Mouse (Mus musculus) kidney, postnatal 0 days (tissue): Measurements from ENCODE around the gene Phb2. TPM values are rescaled to one million over a fixed set of nuclear protein-coding genes. Genes with fewer than 3 reads are reported as not detected.

ENCODE experiments used
- ATAC-seq: fragments of 200-750 bp; cut with Nextera tagmentation; replicated peaks from 2 replicates; pipeline ENCODE4 v1.8.0; 2017; ENCODE audit warnings: low read depth, moderate number of reproducible peaks, moderate TSS enrichment, moderate library complexity; ENCODE audit not compliant: low FRiP score
- DNase-seq: peaks from one replicate; pipeline ENCODE4 v3.0.0-alpha.2; 2016; ENCODE audit warnings: low spot score
- H3K27ac ChIP-seq: fragments of 300-500 bp; sonication (generic); 2 replicates; pipeline ENCODE4 v1.5.1; 2014; ENCODE audit warnings: mild to moderate bottlenecking
- H3K27me3 ChIP-seq: fragments of 300-500 bp; sonication (generic); 2 replicates; pipeline ENCODE4 v1.6.1; 2014; ENCODE audit warnings: low read length, mixed read lengths; ENCODE audit not compliant: insufficient read depth
- H3K36me3 ChIP-seq: fragments of 300-500 bp; sonication (generic); 2 replicates; pipeline ENCODE4 v1.6.1; 2014; ENCODE audit warnings: low read length, mixed read lengths; ENCODE audit not compliant: insufficient read depth
- H3K4me1 ChIP-seq: fragments of 300-500 bp; sonication (generic); replicated peaks from 2 replicates; pipeline ENCODE4 v1.6.1; 2014; ENCODE audit warnings: antibody characterized with exemption, low read length, mixed read lengths; ENCODE audit not compliant: insufficient read depth
- H3K4me2 ChIP-seq: fragments of 300-500 bp; sonication (generic); 2 replicates; pipeline ENCODE4 v1.6.1; 2014; ENCODE audit warnings: mild to moderate bottlenecking, low read length, moderate library complexity, mixed read lengths
- H3K4me3 ChIP-seq: fragments of 300-500 bp; sonication (generic); replicated peaks from 2 replicates; pipeline ENCODE4 v1.5.1; 2014; ENCODE audit warnings: low read depth, low read length
- H3K9ac ChIP-seq: fragments of 300-500 bp; sonication (generic); 2 replicates; pipeline ENCODE4 v1.6.1; 2014; ENCODE audit warnings: low read depth, low read length
- H3K9me3 ChIP-seq: fragments of 300-500 bp; sonication (generic); replicated peaks from 2 replicates; pipeline ENCODE4 v1.6.1; 2016; ENCODE audit warnings: low read length, inconsistent platforms, mixed read lengths
- CTCF ChIP-seq: IDR thresholded peaks from 2 replicates; pipeline ENCODE4 v1.5.1; 2016; ENCODE audit warnings: antibody characterized with exemption, low read depth, mild to moderate bottlenecking, moderate library complexity
- WGBS: fragments of 180-500 bp; shearing (Covaris S2); extraction: QIAGEN DNeasy Blood & Tissue Kit; methylation state at CpG from one replicate; pipeline ENCODE4 v1.1.7; 2014; 5-methylcytosine and 5-hydroxymethylcytosine counted together
- polyA plus RNA-seq: library from polyadenylated mRNA; unstranded; fragments of >200 nt; fragmentation: Nextera tagmentation; extraction: Ambion mirVana; gene quantifications from 2 replicates; pipeline ENCODE4 v1.2.1, GENCODE M21; 2015

Gene Phb2
- polyA plus RNA-seq, 1 experiment from 2014 or later, result 404 TPM

DNA sequence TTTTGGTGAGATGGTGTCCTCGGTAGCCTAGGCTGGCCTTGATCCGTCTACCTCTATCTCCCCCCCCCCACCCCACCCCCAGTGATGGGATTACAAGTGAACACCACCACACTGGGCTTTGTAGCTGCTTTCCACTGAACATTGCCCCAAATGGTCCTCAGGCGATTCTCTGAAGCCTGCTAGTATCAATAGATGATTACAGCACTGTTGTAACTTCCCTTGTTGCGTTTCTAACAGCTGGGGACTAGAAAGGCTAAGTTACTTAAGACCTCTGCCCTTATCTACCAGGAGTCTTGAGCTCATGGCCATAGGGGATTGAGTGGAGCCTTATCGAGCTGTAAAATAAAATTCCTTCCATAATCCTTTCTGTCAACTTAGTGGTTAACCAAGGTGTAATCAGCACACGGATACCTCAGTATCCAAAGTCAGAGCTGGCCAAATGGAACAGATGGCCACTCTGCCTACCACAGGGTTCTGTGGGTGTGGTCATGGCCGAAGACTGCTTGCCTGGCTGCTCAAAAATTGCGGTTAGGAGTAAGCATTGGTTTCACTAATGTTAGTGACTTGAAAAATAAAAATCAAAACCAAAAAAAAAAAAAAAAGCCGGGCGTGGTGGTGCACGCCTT, 42.8 kb upstream of the Phb2 start:
- Histone ChIP-seq H3K36me3 (peaks cover 2% of the 10 kb centered on the region), H3K9me3 (no peaks in the 10 kb centered on the region), H3K9ac (no peak overlapping the region), H3K4me1 (no peaks in the 10 kb centered on the region), H3K4me2 (no peak overlapping the region), H3K4me3 (no peak overlapping the region), H3K27me3 (no peaks in the 10 kb centered on the region), H3K27ac (no peak overlapping the region)
- WGBS, result 78% methylated on average over 11 of the region's 11 CpGs
- ATAC-seq (no peak), DNase-seq (no peak)
- TF ChIP-seq CTCF, result no peak

- H3K4me3 ChIP-seq, result no peak overlapping the region
- no peak overlapping the region for H3K9ac ChIP-seq
- DNase-seq, result no peak
- H3K9me3 ChIP-seq, result no peaks in the 10 kb centered on the region
- H3K4me2 ChIP-seq, result no peak overlapping the region
- no peak for TF ChIP-seq CTCF
- no peak for ATAC-seq
- WGBS, result 87% methylated on average over 7 of the region's 7 CpGs
- H3K27me3 ChIP-seq, result no peaks in the 10 kb centered on the region
- H3K4me1 ChIP-seq, result no peaks in the 10 kb centered on the region
- no peak overlapping the region for H3K27ac ChIP-seq
- peaks cover 7% of the 10 kb centered on the region for H3K36me3 ChIP-seq
Measured at GRCm38 (mm10) chr6:124670281-124670900, 41.7 kb upstream of the Phb2 start.

DNA sequence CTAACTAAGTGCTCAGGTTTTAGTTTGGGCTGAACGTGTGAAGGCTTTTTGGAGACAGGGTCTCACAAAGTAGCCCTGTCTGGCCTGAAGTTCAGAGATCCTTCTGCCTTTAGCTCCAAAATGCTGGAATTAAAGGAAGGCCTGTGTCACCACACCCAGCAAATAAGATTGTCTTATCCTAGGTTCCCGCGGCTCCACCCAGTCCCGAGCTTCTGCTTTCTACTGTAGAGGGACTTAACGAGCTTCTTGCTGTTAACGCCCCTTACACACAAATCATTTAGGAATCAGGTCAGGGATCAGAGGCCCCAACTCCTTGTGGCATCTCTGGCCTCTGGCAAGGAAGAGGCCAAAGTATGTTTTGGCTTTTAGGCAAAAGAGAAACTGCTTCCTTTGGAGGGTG, 40.0 kb upstream of the Phb2 start:
- ATAC-seq, result no peak
- no peak overlapping the region for H3K27ac ChIP-seq
- WGBS, result 34% methylated on average over 6 of the region's 6 CpGs

DNA sequence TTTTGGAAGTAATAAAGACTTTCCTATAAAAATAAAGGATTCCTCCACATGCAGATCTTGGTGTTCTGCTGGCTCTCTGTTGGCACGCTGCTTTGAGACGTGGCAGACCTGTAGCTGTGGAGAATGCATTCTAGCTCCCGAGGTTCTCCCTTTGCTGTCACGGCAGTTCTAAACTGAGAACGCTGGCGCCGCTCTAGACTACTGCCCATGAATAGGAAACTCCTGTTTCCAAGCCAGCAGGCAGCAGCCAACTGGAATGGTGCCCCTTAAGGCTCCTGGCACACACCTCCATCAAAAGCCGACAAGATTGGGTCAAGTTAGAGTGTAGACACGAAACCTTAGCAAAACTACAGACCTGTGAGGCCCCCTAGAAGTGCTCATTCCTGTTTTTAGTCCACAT, 38.5 kb upstream of the Phb2 start:
- no peaks in the 10 kb centered on the region for H3K4me1 ChIP-seq
- DNase-seq, result no peak
- H3K36me3 ChIP-seq, result peaks cover 7% of the 10 kb centered on the region
- no peaks in the 10 kb centered on the region for H3K27me3 ChIP-seq
- WGBS, result 90% methylated on average over 9 of the region's 9 CpGs
- H3K9ac ChIP-seq, result no peak overlapping the region
- TF ChIP-seq CTCF, result no peak
- no peak overlapping the region for H3K27ac ChIP-seq
- H3K4me2 ChIP-seq, result no peak overlapping the region
- H3K9me3 ChIP-seq, result no peaks in the 10 kb centered on the region
- no peak overlapping the region for H3K4me3 ChIP-seq
- no peak for ATAC-seq

More for the DNA sequence above, 40.0 kb upstream of the Phb2 start:
- no peaks in the 10 kb centered on the region for H3K27me3 ChIP-seq
- no peaks in the 10 kb centered on the region for H3K9me3 ChIP-seq
- H3K4me1 ChIP-seq, result no peaks in the 10 kb centered on the region
- no peak for TF ChIP-seq CTCF
- no peak overlapping the region for H3K4me2 ChIP-seq
- DNase-seq, result no peak
- peaks cover 7% of the 10 kb centered on the region for H3K36me3 ChIP-seq
- no peak overlapping the region for H3K9ac ChIP-seq
- H3K4me3 ChIP-seq, result no peak overlapping the region

DNA sequence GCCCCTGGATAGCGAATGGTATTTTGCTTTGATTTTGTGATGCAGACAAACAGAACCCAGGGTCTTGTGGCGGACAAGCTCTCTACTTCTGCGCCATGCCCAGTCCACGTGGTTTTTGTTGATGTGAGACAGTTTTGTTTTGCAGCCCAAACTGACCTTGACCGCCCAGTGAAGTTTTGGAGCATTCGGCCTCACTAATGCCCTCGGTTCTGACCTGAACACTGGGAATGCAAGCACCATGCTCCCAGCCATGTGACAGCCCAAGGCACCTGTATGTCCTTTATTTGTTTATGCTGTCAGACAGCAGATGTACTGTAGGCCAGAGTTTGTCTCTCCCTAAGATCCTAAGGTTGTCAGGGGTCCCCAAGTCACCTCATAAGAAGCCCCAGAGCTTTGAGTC, 37.5 kb upstream of the Phb2 start:
- H3K27me3 ChIP-seq, result no peaks in the 10 kb centered on the region
- DNase-seq, result no peak
- no peak overlapping the region for H3K4me3 ChIP-seq

DNA sequence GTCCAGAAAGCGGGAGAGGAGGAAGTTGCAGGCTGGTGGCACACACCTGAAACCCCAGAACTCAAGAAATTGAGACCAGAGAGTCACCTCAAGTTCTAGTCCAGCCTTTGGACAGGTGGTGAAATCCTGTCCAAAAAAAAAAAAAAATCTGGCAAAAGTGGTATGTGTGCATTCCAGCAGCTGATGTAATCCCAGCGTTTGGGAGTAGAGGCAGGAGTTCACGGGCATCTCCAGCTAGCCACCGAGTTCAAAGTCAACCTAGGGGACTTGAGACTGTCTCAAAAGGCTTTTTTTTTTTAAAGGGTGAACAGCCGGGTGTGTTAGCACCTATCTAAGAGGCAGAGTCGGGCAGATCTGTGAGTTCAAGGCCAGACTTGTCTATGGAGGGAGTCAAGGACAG, 36.0 kb upstream of the Phb2 start:
- 90% methylated on average over 6 of the region's 6 CpGs for WGBS
- no peaks in the 10 kb centered on the region for H3K4me1 ChIP-seq
- no peak overlapping the region for H3K27ac ChIP-seq
- DNase-seq (no peak), ATAC-seq (no peak)
- H3K9me3 ChIP-seq, result no peaks in the 10 kb centered on the region
- no peak for TF ChIP-seq CTCF
- no peak overlapping the region for H3K9ac ChIP-seq
- no peaks in the 10 kb centered on the region for H3K27me3 ChIP-seq
- H3K36me3 ChIP-seq, result peaks cover 7% of the 10 kb centered on the region
- no peak overlapping the region for H3K4me2 ChIP-seq
- no peak overlapping the region for H3K4me3 ChIP-seq

More for the DNA sequence above, 37.5 kb upstream of the Phb2 start:
- Histone ChIP-seq H3K4me1 (no peaks in the 10 kb centered on the region), H3K27ac (no peak overlapping the region), H3K4me2 (no peak overlapping the region), H3K9ac (no peak overlapping the region), H3K36me3 (peaks cover 7% of the 10 kb centered on the region), H3K9me3 (no peaks in the 10 kb centered on the region)
- no peak for TF ChIP-seq CTCF
- ATAC-seq, result no peak
- 96% methylated on average over 7 of the region's 7 CpGs for WGBS
